ENCODE assay signal across 17 mouse cellular contexts in the genomic region with DNA sequence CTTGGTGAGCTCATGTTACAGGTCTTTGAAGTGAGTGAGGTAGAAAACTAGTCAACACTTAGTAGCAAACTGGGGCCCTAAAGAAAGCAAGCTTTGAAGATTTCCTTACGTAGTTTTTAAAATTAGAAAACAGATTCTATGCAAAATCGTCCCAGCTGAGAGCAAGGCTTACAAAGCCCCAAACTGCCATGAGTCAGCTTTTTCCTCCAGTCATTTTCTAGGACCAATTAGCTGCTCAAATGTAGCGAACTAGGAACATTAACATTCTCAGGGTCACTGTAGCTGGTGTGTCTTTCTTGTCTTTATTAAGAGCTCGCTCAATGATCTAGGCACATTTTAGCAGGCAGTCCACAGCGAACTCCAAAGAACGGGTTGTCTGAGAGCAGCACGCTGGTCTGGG.
"Had no signal": no experiment of that assay in that cellular context is flagged by ENCODE, and none has a peak within 500 bp of the region (broad histone marks: within the 10 kb centered on the region; RNA-seq: fewer than 3 reads in every experiment).

No protein-coding gene starts in this region.

- H3K4me3 ChIP-seq: liver, embryonic 15.5 days; midbrain, embryonic 10.5 days; myocyte; neural tube, embryonic 12.5 days; stomach, embryonic 15.5 days had no signal

- H3K9me3 ChIP-seq: liver, embryonic 15.5 days; midbrain, embryonic 10.5 days; neural tube, embryonic 12.5 days; stomach, embryonic 15.5 days had no signal

- H3K4me1 ChIP-seq: liver, embryonic 15.5 days; neural tube, embryonic 12.5 days; stomach, embryonic 15.5 days had no signal

- DNase-seq: kidney, adult 9 months; kidney, postnatal 36 days; lung, embryonic 14.5 days; lung, postnatal 10 days; lung, postnatal 4 days; midbrain, embryonic 14.5 days; retina, postnatal 1 day; right cerebral cortex, postnatal 4 days; thymus, adult 2 months; thymus, postnatal 25 days had no signal

- H3K27me3 ChIP-seq: liver, embryonic 15.5 days; neural tube, embryonic 12.5 days; stomach, embryonic 15.5 days had no signal

- H3K4me2 ChIP-seq: liver, embryonic 11.5 days; liver, embryonic 15.5 days; lung, embryonic 14.5 days; neural tube, embryonic 12.5 days; stomach, embryonic 15.5 days had no signal

- H3K9ac ChIP-seq: liver, embryonic 15.5 days; lung, embryonic 14.5 days; neural tube, embryonic 12.5 days; stomach, embryonic 15.5 days had no signal

- H3K27ac ChIP-seq: kidney, postnatal 0 days; liver, embryonic 15.5 days; midbrain, embryonic 10.5 days; neural tube, embryonic 12.5 days; stomach, embryonic 15.5 days had no signal

- H3K36me3 ChIP-seq: liver, embryonic 15.5 days; midbrain, embryonic 10.5 days; neural tube, embryonic 12.5 days; stomach, embryonic 15.5 days had no signal
